Mouse (Mus musculus) thymus, postnatal 0 days (tissue): ENCODE results near the gene Itprip. TPM values are rescaled to one million over a fixed set of nuclear protein-coding genes. Genes with fewer than 3 reads are reported as not detected.

Experiments
- DNase-seq: peaks from one replicate; pipeline ENCODE4 v3.0.0-alpha.2; 2015; ENCODE audit warnings: low spot score
- polyA plus RNA-seq: library from polyadenylated mRNA; unstranded; fragments of >200 nt; fragmentation: Nextera tagmentation; extraction: Ambion mirVana; gene quantifications from 2 replicates; pipeline ENCODE4 v1.2.1, GENCODE M21; 2015

Gene Itprip
- polyA plus RNA-seq, 1 experiment from 2014 or later: 20.9 TPM

GRCm38 (mm10) chr19:47885886-47886285, 33.2 kb downstream of the Itprip start:
- DNase-seq: no peak

GRCm38 (mm10) chr19:47885191-47885743, 33.8 kb downstream of the Itprip start:
- no peak for DNase-seq

GRCm38 (mm10) chr19:47884296-47885085, 34.6 kb downstream of the Itprip start:
- no peak for DNase-seq

GRCm38 (mm10) chr19:47882882-47883254, 36.2 kb downstream of the Itprip start:
- DNase-seq: no peak

GRCm38 (mm10) chr19:47882151-47882881, 36.8 kb downstream of the Itprip start:
- DNase-seq: peak; percentile 91

GRCm38 (mm10) chr19:47881538-47881937, 37.6 kb downstream of the Itprip start:
- DNase-seq: no peak

- no peak for DNase-seq
These were observed 42.8 kb downstream of the Itprip start for GRCm38 (mm10) chr19:47876252-47876651.

GRCm38 (mm10) chr19:47871515-47871914, 47.6 kb downstream of the Itprip start:
- DNase-seq: peak; percentile 36

GRCm38 (mm10) chr19:47870102-47870666, 48.9 kb downstream of the Itprip start:
- DNase-seq: no peak

GRCm38 (mm10) chr19:47869516-47869915, 49.6 kb downstream of the Itprip start:
- DNase-seq: no peak

- no peak for DNase-seq
These were observed 50.1 kb downstream of the Itprip start for GRCm38 (mm10) chr19:47868951-47869350.

- no peak for DNase-seq
These were observed 51.4 kb downstream of the Itprip start for GRCm38 (mm10) chr19:47867628-47868175.

GRCm38 (mm10) chr19:47865353-47865947, 53.6 kb downstream of the Itprip start, which contains the start of gene Gsto2:
Gene Gsto2 (plus strand): TSS chr19:47865534.
- DNase-seq: peak; percentile 97

- no peak for DNase-seq
These were observed 54.4 kb downstream of the Itprip start for GRCm38 (mm10) chr19:47864721-47865120.

- no peak for DNase-seq
These were observed 55.0 kb downstream of the Itprip start for GRCm38 (mm10) chr19:47864051-47864450.

- DNase-seq: no peak
These were observed 56.5 kb downstream of the Itprip start for GRCm38 (mm10) chr19:47862581-47862980.

- DNase-seq: no peak
These were observed 59.9 kb downstream of the Itprip start for GRCm38 (mm10) chr19:47859180-47859579.

- DNase-seq: no peak
These were observed 60.8 kb downstream of the Itprip start for GRCm38 (mm10) chr19:47857957-47858942.

- peak; percentile 51 for DNase-seq
These were observed 64.0 kb downstream of the Itprip start, which contains the start of gene Gsto1 for GRCm38 (mm10) chr19:47854796-47855783. Gene Gsto1 (plus strand): TSS chr19:47854970.
